Mouse (Mus musculus) duodenum, adult 2 months (tissue): ENCODE data around the gene Fam131b. TPM values are rescaled to one million over a fixed set of nuclear protein-coding genes. Genes with fewer than 3 reads are reported as not detected.

Experiments used
- polyA plus RNA-seq: library from polyadenylated mRNA; depleted of rRNA; stranded (reverse); fragments of >200 nt; gene quantifications from 2 replicates; pipeline ENCODE4 v1.2.3, GENCODE M21; 2012; ENCODE audit warnings: low replicate concordance; rRNA removed

Fam131b gene
- polyA plus RNA-seq, result 0.08 and 0.09 TPM in 2 replicates

GRCm38 (mm10) chr6:42324482-42325267 is at the start of gene Fam131b:
TSS of gene Fam131b (minus strand) at chr6:42324643.

GRCm38 (mm10) chr6:42372816-42373547 is 48.5 kb upstream of the Fam131b start, which contains the start of gene Epha1:
TSS of gene Epha1 (minus strand) at chr6:42373268.

GRCm38 (mm10) chr6:42349426-42350020 is 25.1 kb upstream of the Fam131b start, which contains the start of gene Zyx:
TSS of gene Zyx (plus strand) at chr6:42349630.

GRCm38 (mm10) chr6:42286448-42286847 is 38.0 kb downstream of the Fam131b start, which contains the start of gene Clcn1:
TSS of gene Clcn1 (plus strand) at chr6:42286685.

Other genes with a start within 250 kb of the Fam131b start
- not detected in 2 replicates for gene Tas2r139, start 183.7 kb downstream of the Fam131b start, polyA plus RNA-seq
- not detected in 2 replicates for gene Tas2r144, start 109.3 kb downstream of the Fam131b start, polyA plus RNA-seq
- 35.3 and 42.7 TPM in 2 replicates for gene Gstk1, start 78.7 kb downstream of the Fam131b start, polyA plus RNA-seq
- 28.7 and 43.7 TPM in 2 replicates for gene Tmem139, start 62.7 kb downstream of the Fam131b start, polyA plus RNA-seq
- 9.4 and 17.3 TPM in 2 replicates for gene Casp2, start 59.7 kb downstream of the Fam131b start, polyA plus RNA-seq
- gene Clcn1, start 38.0 kb downstream of the Fam131b start, polyA plus RNA-seq, result 0.15 and 0.54 TPM in 2 replicates
- gene Zyx, start 25.0 kb upstream of the Fam131b start, polyA plus RNA-seq, result 165 and 301 TPM in 2 replicates
- gene Epha1, start 48.6 kb upstream of the Fam131b start, polyA plus RNA-seq, result 30.8 and 60.3 TPM in 2 replicates
- not detected in 2 replicates for gene Tas2r143, start 75.6 kb upstream of the Fam131b start, polyA plus RNA-seq
- gene Tas2r135, start 80.8 kb upstream of the Fam131b start, polyA plus RNA-seq, result not detected in 2 replicates
- gene Tas2r126, start 109.9 kb upstream of the Fam131b start, polyA plus RNA-seq, result not detected in 2 replicates
- not detected in 2 replicates for gene Olfr458, start 140.6 kb upstream of the Fam131b start, polyA plus RNA-seq
- not detected in 2 replicates for gene Olfr457, start 151.7 kb upstream of the Fam131b start, polyA plus RNA-seq
- gene Olfr456, start 162.6 kb upstream of the Fam131b start, polyA plus RNA-seq, result not detected in 2 replicates
- not detected in 2 replicates for gene Olfr455, start 222.9 kb upstream of the Fam131b start, polyA plus RNA-seq